16 mouse cellular contexts compared by ENCODE assay signal in the genomic region with DNA sequence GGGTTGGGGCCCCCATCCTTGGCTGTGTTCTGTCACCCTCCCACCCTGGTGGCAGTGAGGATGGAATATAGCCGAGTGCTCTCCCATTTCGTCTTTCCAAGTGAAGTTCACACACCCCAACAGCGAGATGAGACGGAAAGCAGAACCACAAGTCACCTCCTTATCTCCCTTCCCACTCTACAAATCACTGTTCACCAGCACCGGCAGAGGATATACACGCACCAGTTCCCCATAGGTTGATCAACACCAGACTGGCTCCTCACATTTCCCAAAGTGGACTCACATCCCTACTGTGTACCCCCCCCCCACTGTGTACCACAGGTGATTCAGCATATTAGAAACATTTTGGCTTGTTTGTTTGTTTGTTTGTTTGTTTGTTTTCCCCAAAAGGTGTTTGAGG.
"Had no signal": no experiment of that assay in that cellular context is flagged by ENCODE, and none has a peak within 500 bp of the region (broad histone marks: within the 10 kb centered on the region; RNA-seq: fewer than 3 reads in every experiment).

No protein-coding gene starts in this region.

- H3K9me3 ChIP-seq: kidney, embryonic 15.5 days; limb, embryonic 12.5 days; liver, embryonic 12.5 days; liver, embryonic 15.5 days had no signal

- ATAC-seq: liver, embryonic 12.5 days had no signal

- H3K4me1 ChIP-seq: kidney, embryonic 15.5 days; limb, embryonic 12.5 days; liver, embryonic 12.5 days; liver, embryonic 15.5 days had no signal

- H3K4me2 ChIP-seq: kidney, embryonic 15.5 days; limb, embryonic 12.5 days; liver, embryonic 12.5 days; liver, embryonic 15.5 days had no signal

- H3K9ac ChIP-seq: kidney, embryonic 15.5 days; limb, embryonic 12.5 days; liver, embryonic 12.5 days; liver, embryonic 15.5 days had no signal

- H3K27ac ChIP-seq: kidney, embryonic 15.5 days; left cerebral cortex, adult 2 months; limb, embryonic 12.5 days; liver, embryonic 12.5 days; liver, embryonic 15.5 days; macrophage had no signal

- H3K36me3 ChIP-seq: kidney, embryonic 15.5 days; limb, embryonic 12.5 days; liver, embryonic 12.5 days; liver, embryonic 15.5 days had no signal

- H3K4me3 ChIP-seq: kidney, embryonic 15.5 days; left cerebral cortex, adult 2 months; limb, embryonic 12.5 days; liver, embryonic 12.5 days; liver, embryonic 15.5 days had no signal

- H3K27me3 ChIP-seq: kidney, embryonic 15.5 days; limb, embryonic 12.5 days; liver, embryonic 12.5 days; liver, embryonic 15.5 days had no signal

- DNase-seq: kidney, adult 8-10 months; kidney, postnatal 10 days; kidney, postnatal 36 days; layer of hippocampus, postnatal 36 days; liver; lung, adult 18-20 months; lung, postnatal 14 days; midbrain, embryonic 14.5 days; thymus, adult 18-20 months; thymus, postnatal 36 days had no signal
